Mouse (Mus musculus) stomach, embryonic 15.5 days (tissue): ENCODE results near the gene Fam49a. TPM values are rescaled to one million over a fixed set of nuclear protein-coding genes. Genes with fewer than 3 reads are reported as not detected.
"Not testable (repeated sequence)": the region's sequence is repeated elsewhere in the genome, so short reads cannot be mapped to it uniquely, and the experiment has no call there.

ENCODE experiments used
- ATAC-seq: fragments of 200-750 bp; cut with Nextera tagmentation; 2 replicates; pipeline ENCODE4 v1.8.0; 2017; ENCODE audit warnings: low read depth, moderate number of reproducible peaks, moderate TSS enrichment; ENCODE audit not compliant: insufficient read depth, low FRiP score
- H3K27ac ChIP-seq: fragments of 300-500 bp; sonication (generic); 2 replicates; pipeline ENCODE4 v1.5.1; 2015; ENCODE audit warnings: mild to moderate bottlenecking, inconsistent platforms
- H3K27me3 ChIP-seq: fragments of 300-500 bp; sonication (generic); replicated peaks from 2 replicates; pipeline ENCODE4 v1.6.1; 2015; ENCODE audit warnings: inconsistent platforms
- H3K36me3 ChIP-seq: fragments of 300-500 bp; sonication (generic); 2 replicates; pipeline ENCODE4 v1.6.1; 2015; ENCODE audit warnings: inconsistent platforms
- H3K4me1 ChIP-seq: fragments of 300-500 bp; sonication (generic); 2 replicates; pipeline ENCODE4 v1.6.1; 2015; ENCODE audit warnings: inconsistent platforms
- H3K4me2 ChIP-seq: fragments of 300-500 bp; sonication (generic); 2 replicates; pipeline ENCODE4 v1.6.1; 2015; ENCODE audit warnings: mild to moderate bottlenecking, inconsistent platforms
- H3K4me3 ChIP-seq: fragments of 300-500 bp; sonication (generic); replicated peaks from 2 replicates; pipeline ENCODE4 v1.5.1; 2015; ENCODE audit warnings: inconsistent platforms
- H3K9ac ChIP-seq: fragments of 300-500 bp; sonication (generic); 2 replicates; pipeline ENCODE4 v1.6.1; 2015; ENCODE audit warnings: inconsistent platforms
- H3K9me3 ChIP-seq: fragments of 300-500 bp; sonication (generic); 2 replicates; pipeline ENCODE4 v1.6.1; 2016; ENCODE audit warnings: inconsistent platforms
- WGBS: fragments of 180-500 bp; shearing (Covaris S2); methylation state at CpG from one replicate; pipeline ENCODE4 v1.1.7; 2015; 5-methylcytosine and 5-hydroxymethylcytosine counted together
- polyA plus RNA-seq: library from polyadenylated mRNA; unstranded; fragments of >200 nt; fragmentation: Nextera tagmentation; extraction: Ambion mirVana; gene quantifications from 2 replicates; pipeline ENCODE4 v1.2.1, GENCODE M21; 2015

Fam49a gene
- polyA plus RNA-seq, 1 experiment from 2014 or later: 10.4 TPM

DNA sequence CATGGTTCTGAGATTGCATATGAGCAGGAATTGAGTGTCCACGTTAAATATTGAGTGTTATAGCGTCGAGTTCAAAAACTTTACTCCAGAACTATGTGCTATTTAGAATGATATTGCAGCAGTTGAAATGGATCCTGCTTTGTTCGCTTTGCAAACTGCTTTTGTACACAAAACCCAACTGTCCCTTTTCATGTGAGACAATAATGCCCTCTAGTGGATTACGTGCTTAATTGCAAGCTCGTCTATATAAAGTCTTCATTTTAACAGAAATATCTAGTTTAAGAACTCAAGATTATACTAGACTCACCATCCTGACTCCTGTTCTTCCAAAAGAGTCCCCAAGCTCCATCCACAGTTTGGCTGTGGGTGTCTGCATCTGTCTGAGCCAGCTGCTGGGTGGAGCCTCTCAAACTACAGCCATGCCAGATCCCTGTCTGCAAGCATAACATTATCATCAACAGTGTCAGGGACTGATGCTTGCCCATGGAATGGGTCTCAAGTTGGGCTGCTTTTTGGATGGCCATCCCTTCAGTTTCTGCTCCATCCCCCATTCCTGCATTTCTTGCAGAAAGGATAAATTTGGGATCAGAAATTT is 56.3 kb downstream of the Fam49a start:
- no peaks in the 10 kb centered on the region for H3K9me3 ChIP-seq
- no peak overlapping the region for H3K4me3 ChIP-seq
- no peaks in the 10 kb centered on the region for H3K36me3 ChIP-seq
- no peaks in the 10 kb centered on the region for H3K27me3 ChIP-seq
- H3K27ac ChIP-seq: no peak overlapping the region
- no peak for ATAC-seq
- H3K9ac ChIP-seq: no peak overlapping the region
- no peak overlapping the region for H3K4me2 ChIP-seq
- H3K4me1 ChIP-seq: peaks cover 8% of the 10 kb centered on the region
- 6% methylated on average over 6 of the region's 6 CpGs for WGBS

DNA sequence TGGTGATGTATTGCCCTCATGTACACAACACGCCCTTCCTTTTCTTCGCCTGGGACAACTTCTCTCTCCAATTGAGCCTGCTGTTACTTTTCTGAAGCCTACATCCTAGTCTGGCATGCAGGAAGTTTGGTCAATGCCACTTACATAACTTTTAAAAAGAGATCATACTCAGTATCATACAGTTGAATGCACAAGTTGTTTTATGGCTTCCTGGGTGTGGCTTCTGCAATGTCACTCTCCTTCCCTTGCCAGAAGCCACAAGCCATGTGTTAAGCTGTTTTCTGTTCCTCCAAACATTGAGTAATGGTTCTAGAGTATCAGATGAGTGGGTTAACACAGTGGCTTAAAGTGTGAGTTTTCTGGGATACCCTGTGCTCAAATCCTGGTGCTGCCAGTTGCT is 58.8 kb downstream of the Fam49a start:
- Histone ChIP-seq H3K27me3 (no peaks in the 10 kb centered on the region), H3K9me3 (no peaks in the 10 kb centered on the region), H3K9ac (no peak overlapping the region), H3K4me3 (no peak overlapping the region), H3K36me3 (no peaks in the 10 kb centered on the region), H3K27ac (no peak overlapping the region), H3K4me1 (peaks cover 12% of the 10 kb centered on the region), H3K4me2 (no peak overlapping the region)
- ATAC-seq: no peak
- WGBS: 52% methylated on average over 2 of the region's 2 CpGs

DNA sequence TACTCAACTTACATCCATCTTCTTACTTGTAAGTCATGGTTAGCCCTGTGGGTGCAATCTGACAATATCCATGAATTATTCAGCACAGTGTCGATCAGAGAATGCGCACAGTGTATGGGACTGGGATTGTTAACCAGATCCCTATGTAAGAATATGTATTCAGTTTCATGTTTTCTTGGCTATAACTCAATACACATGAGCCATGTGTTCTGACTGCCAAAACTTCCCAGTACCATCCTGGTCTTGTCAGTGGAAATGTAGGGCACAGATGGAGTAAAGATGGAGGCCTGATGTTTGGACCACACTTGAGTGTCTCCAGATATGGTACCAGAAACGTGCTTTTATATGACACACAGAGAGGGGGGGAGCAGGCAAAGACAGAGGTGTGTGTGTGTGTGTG is 59.2 kb downstream of the Fam49a start:
- no peak overlapping the region for H3K4me3 ChIP-seq
- no peaks in the 10 kb centered on the region for H3K27me3 ChIP-seq
- H3K36me3 ChIP-seq: no peaks in the 10 kb centered on the region
- H3K9ac ChIP-seq: no peak overlapping the region
- H3K27ac ChIP-seq: no peak overlapping the region
- H3K4me1 ChIP-seq: peaks cover 12% of the 10 kb centered on the region
- H3K9me3 ChIP-seq: no peaks in the 10 kb centered on the region
- H3K4me2 ChIP-seq: no peak overlapping the region
- WGBS: 88% methylated on average over 3 of the region's 3 CpGs
- no peak for ATAC-seq

- H3K36me3 ChIP-seq: no peaks in the 10 kb centered on the region
- ATAC-seq: no peak
- H3K4me1 ChIP-seq: 0 out of 2 replicates have a peak, but pooled peaks cover 5% of the 10 kb centered on the region
- H3K4me3 ChIP-seq: no peak overlapping the region
- H3K9me3 ChIP-seq: no peaks in the 10 kb centered on the region
- 82% methylated on average over 5 of the region's 5 CpGs for WGBS
- H3K27ac ChIP-seq: no peak overlapping the region
- H3K9ac ChIP-seq: no peak overlapping the region
- no peaks in the 10 kb centered on the region for H3K27me3 ChIP-seq
- no peak overlapping the region for H3K4me2 ChIP-seq
Measured at GRCm38 (mm10) chr12:12323084-12323483, 61.1 kb downstream of the Fam49a start.

DNA sequence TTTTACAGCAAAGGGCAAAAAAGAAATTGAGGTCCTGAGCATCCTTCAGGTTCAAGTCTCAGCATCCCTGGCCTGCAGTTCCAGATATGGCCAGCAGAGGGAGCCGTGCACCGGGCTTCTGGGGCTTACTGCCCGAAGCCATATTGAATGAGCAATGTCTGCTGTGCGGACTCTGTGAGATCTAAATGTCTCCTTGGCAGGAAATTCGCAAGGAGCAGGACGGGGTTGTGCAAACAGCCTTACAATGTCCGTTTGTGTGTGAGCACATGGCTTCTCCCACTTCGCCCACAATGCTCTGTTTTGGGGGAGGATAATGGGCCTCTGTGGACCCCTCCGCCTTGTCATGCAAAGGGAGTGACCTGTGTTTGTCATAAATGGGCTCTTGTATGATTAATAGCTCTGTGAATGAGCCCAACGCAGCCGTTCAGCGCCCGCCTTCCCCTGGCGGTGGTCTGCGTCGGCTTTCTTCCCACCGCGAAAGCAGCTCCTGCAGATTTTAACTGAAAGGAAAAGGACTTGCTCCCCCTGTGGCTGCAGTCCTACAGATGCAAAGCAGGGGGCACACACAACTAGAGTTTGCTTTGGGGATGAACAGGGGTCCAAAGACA is 61.8 kb downstream of the Fam49a start:
- H3K9me3 ChIP-seq: no peaks in the 10 kb centered on the region
- no peaks in the 10 kb centered on the region for H3K27me3 ChIP-seq
- WGBS: 7% methylated on average over 18 of the region's 18 CpGs
- peak; percentile 84; the same call in 1 of the 2 replicates for ATAC-seq
- 0 out of 2 replicates have a peak, but pooled peaks cover 5% of the 10 kb centered on the region for H3K4me1 ChIP-seq
- H3K4me3 ChIP-seq: peak overlapping the region; percentile 34
- no peaks in the 10 kb centered on the region for H3K36me3 ChIP-seq
- peak overlapping the region; percentile 67 for H3K4me2 ChIP-seq
- peak overlapping the region; percentile 81 for H3K27ac ChIP-seq
- H3K9ac ChIP-seq: no peak overlapping the region

DNA sequence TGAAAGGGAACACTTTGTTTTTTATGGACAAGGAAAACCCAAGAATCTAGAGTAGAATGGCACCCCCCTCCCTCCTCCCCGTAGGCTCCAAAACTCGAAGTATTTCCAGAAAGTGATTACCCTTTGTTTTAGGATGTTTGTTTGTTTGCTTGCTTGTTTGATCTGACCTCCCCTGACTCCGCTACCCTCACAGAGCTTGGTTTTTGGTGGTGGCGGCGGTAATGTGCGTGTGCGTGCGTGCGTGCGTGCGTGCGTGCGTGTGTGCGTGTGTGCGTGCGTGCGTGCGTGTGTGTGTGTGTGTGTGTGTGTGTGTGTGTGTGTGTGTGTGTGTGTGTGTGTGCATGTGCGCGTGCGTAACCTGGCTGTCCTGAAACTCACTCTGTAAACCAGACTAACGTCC is 62.3 kb downstream of the Fam49a start:
- 90% methylated on average over 19 of the region's 22 CpGs for WGBS
- H3K9me3 ChIP-seq, H3K4me1 ChIP-seq, ATAC-seq, H3K27me3 ChIP-seq, H3K36me3 ChIP-seq, H3K9ac ChIP-seq: not testable (repeated sequence)
- Histone ChIP-seq H3K4me2 (peak overlapping the region; percentile 67; the same call in 1 of the 2 replicates), H3K27ac (peak overlapping the region; percentile 81; the same call in 1 of the 2 replicates), H3K4me3 (peak overlapping the region; percentile 34; the same call in 1 of the 2 replicates)

DNA sequence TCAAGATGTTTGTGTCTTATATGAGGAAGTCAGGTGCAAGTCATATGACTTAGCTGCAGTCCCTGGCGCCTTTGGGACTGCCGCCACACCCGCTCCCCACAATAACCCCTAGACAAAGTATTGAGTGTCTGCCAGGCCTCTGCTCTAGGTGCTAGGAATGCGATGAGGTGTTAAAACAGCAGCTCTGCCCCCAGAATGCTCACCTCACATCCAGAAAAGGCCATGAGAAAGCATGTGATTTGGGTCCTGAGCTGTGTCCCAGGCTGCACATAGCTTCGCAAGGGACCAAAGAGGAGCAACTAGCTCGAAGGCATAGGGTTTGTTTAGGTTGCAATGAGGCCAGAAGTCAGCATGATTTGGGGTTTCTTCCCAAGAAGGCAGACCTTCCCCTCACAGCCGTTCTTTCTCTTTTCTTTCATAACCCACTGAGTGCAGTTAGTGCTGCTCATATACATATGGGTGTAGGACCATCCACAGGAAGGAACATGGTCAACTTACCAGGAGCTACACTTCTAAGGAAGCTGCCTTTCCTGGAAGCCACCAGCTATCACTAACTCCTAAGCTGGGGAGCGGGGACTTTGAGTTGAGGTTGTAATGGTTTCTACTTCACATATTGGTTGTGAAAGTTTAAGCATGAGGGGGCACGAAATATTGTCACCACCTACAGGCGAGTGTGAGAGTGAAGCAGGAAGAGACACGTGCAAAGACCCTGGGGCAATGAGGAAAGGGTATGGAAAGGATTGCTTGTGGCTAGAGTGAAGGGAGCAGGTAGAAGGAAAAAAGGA is 71.8 kb downstream of the Fam49a start:
- 94% methylated on average over 11 of the region's 11 CpGs for WGBS
- Histone ChIP-seq H3K27me3 (no peaks in the 10 kb centered on the region), H3K4me2 (no peak overlapping the region), H3K4me1 (no peaks in the 10 kb centered on the region), H3K4me3 (no peak overlapping the region), H3K9ac (no peak overlapping the region), H3K36me3 (no peaks in the 10 kb centered on the region), H3K27ac (no peak overlapping the region), H3K9me3 (no peaks in the 10 kb centered on the region)
- ATAC-seq: no peak

DNA sequence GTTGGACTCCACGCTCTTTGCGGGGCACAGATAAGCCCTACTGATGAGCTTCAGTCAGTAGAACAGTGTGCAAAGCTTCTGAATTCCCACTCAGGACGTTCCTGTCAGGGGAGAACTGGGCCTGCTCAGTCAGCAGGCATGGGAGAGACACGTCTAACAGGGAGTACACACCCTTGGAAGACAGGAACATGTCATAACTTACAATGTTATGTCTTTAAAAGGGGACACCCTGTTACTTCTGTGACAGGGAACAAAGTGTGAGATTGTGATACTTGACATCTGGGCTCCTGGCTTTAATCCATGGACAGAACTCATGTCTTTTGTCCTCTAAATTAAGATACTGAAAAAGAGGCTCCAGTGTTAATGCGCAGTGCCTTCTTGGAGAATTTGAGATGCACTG is 72.5 kb downstream of the Fam49a start:
- Histone ChIP-seq H3K4me3 (no peak overlapping the region), H3K4me2 (no peak overlapping the region), H3K9me3 (no peaks in the 10 kb centered on the region), H3K27me3 (no peaks in the 10 kb centered on the region), H3K4me1 (no peaks in the 10 kb centered on the region), H3K36me3 (no peaks in the 10 kb centered on the region), H3K27ac (no peak overlapping the region), H3K9ac (no peak overlapping the region)
- WGBS: 74% methylated on average over 5 of the region's 5 CpGs
- no peak for ATAC-seq

DNA sequence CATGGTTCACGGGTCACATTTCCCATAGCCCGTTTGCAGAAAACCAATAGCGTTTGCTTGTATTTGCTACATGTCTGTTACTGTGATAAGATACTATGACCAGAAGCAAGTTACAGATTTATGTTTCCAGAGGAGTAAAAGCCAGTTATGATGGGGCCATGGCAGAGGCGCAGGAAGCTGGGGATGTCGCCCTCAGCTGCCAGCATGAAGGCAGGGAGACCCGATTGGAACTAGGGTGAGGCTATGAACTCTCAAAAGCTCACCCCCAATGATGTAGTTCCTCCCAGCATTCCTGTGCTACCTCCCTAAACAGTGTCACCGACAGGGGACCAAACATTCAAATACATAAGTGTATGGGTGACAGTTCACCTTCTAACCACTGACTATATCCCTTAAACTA is 73.6 kb downstream of the Fam49a start:
- no peaks in the 10 kb centered on the region for H3K9me3 ChIP-seq

GRCm38 (mm10) chr12:12337378-12337777 is 75.4 kb downstream of the Fam49a start:
- ATAC-seq: no peak
- Histone ChIP-seq H3K4me3 (no peak overlapping the region), H3K4me1 (no peaks in the 10 kb centered on the region), H3K27ac (no peak overlapping the region), H3K9me3 (no peaks in the 10 kb centered on the region), H3K36me3 (no peaks in the 10 kb centered on the region), H3K4me2 (no peak overlapping the region), H3K9ac (no peak overlapping the region), H3K27me3 (no peaks in the 10 kb centered on the region)
- WGBS: 96% methylated on average over 6 of the region's 6 CpGs

More for the DNA sequence above, 73.6 kb downstream of the Fam49a start:
- no peaks in the 10 kb centered on the region for H3K27me3 ChIP-seq
- H3K27ac ChIP-seq: no peak overlapping the region
- no peaks in the 10 kb centered on the region for H3K4me1 ChIP-seq
- no peak for ATAC-seq
- WGBS: 85% methylated on average over 7 of the region's 7 CpGs
- no peak overlapping the region for H3K4me3 ChIP-seq
- H3K4me2 ChIP-seq: no peak overlapping the region
- H3K9ac ChIP-seq: no peak overlapping the region
- no peaks in the 10 kb centered on the region for H3K36me3 ChIP-seq

DNA sequence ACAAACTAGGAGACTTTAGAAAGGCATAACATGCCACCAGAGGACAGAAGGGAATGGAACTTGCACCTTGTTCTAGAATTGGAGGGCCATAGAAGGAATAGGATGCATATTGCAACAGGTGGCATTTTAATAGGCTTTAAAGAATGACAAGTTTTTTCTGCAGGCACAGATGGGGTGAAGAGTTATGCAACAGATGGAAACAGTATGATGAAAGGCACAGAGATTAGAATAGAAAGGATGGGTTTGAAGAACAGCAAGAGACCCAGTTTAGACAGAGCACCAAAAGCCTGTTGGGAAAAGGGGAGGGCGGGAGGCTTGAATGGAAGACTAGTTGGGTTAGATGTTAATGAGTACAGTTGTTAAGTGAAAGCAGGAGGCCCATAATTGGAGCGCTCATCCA is 81.4 kb downstream of the Fam49a start:
- no peak overlapping the region for H3K4me2 ChIP-seq
- ATAC-seq: no peak
- H3K9me3 ChIP-seq: no peaks in the 10 kb centered on the region
- H3K4me1 ChIP-seq: no peaks in the 10 kb centered on the region
- no peak overlapping the region for H3K4me3 ChIP-seq
- no peak overlapping the region for H3K9ac ChIP-seq
- H3K27ac ChIP-seq: no peak overlapping the region
- no peaks in the 10 kb centered on the region for H3K27me3 ChIP-seq
- WGBS: 98% methylated on average over 2 of the region's 2 CpGs
- H3K36me3 ChIP-seq: no peaks in the 10 kb centered on the region

DNA sequence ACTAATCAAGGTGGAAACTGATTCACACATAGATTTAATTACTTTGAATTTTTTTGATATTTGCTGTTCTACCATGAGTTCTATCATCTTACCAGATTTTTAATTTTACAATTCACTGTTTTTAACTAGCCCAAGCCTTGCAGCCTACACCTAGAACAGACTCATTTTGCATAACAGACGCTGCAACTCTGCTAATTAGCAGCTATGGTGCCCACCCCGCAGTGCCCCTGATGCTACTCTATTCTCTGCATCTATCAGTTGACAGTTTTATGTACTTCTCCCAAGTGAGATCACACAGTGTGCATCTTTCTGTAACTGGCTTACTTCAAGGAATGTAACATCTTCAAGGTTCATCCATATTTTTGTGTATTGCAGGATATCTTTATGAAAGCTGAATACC is 86.7 kb downstream of the Fam49a start:
- Histone ChIP-seq H3K27me3 (no peaks in the 10 kb centered on the region), H3K4me1 (no peaks in the 10 kb centered on the region), H3K9ac (no peak overlapping the region), H3K36me3 (no peaks in the 10 kb centered on the region), H3K4me2 (no peak overlapping the region), H3K27ac (no peak overlapping the region), H3K9me3 (no peaks in the 10 kb centered on the region), H3K4me3 (no peak overlapping the region)
- WGBS: 92% methylated on average over 2 of the region's 2 CpGs
- no peak for ATAC-seq
